Mouse (Mus musculus) embryo, embryonic 9.5 days (tissue): Measurements from ENCODE around the gene Mipol1.

ENCODE experiments used
- DNase-seq: peaks from one replicate; pipeline ENCODE4 v3.0.0-alpha.2; 2017; ENCODE audit errors: extremely low spot score

The Mipol1 gene

DNA sequence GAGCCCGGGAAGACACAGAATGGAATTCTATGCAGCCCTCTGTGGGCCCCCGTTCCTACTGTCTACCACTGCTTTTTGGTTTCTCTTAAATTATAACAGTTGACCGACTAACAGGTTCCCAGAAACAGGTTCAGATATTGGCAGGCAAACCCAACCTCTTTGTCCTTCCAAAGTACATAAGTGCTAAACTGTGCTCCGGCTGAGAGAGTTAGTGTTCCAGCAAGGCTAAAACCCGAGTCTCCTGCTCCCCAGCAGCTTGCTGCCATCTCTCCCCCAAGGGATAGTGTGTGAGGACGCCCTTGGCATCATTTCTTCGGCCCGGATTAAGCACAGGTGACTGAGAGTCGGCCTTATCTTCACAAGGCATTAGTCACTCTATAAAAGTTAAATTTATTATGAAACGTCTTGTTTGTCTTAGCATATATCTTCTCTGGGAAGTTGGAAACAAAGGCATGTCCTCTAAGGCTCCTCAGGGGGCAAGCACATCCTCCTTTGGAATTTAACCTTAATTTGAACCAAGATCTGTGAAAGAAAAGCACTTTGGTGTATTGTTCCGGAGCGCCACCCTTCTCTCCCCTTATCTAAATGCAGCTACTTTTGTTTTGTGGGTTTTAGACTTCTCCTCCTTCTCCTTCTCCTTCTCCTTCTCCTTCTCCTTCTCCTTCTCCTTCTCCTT is 285.6 kb downstream of the Mipol1 start:
- DNase-seq: no peak

DNA sequence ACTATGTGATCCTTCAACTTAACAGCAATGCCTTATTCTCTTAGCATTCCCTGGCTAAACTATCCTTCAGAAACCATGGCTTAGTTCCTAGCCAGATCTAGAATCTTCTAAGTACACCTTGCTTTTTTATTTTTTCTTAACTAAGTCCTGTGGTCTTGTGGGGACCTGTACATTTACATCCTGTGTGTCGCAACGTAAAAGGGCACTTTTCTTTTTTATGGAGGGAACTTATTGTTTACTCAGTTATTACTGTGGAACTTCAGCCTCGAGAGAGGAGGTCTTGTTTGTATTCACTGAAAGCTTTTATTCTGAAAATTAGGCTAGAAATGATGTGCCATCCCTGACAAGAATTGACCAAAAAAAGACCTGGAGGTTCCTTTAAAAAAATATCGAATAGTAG is 298.1 kb downstream of the Mipol1 start:
- DNase-seq: no peak

- no peak for DNase-seq
Measured at GRCm38 (mm10) chr12:57530474-57530873, 300.2 kb downstream of the Mipol1 start.

DNA sequence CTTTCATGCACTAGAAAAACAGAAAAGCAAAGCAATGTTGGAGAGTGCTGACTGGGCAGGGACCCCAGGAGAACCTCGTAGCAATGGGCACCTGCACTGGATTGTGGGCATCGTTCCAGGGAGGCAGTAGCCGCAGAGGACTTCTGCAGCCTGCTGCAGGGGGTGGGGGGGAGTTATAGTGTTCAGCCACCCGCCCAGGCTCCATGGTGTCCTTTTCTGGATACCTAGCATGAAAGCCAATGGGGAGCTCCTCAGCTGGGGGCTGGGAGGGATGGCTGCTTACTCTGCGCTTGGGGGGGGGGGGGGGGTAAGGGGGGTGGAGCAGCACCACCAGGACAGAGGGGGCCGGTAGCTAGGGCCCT is 304.3 kb downstream of the Mipol1 start:
- no peak for DNase-seq

- DNase-seq: peak; percentile 57
Measured at GRCm38 (mm10) chr12:57534879-57535611, 304.8 kb downstream of the Mipol1 start.

DNA sequence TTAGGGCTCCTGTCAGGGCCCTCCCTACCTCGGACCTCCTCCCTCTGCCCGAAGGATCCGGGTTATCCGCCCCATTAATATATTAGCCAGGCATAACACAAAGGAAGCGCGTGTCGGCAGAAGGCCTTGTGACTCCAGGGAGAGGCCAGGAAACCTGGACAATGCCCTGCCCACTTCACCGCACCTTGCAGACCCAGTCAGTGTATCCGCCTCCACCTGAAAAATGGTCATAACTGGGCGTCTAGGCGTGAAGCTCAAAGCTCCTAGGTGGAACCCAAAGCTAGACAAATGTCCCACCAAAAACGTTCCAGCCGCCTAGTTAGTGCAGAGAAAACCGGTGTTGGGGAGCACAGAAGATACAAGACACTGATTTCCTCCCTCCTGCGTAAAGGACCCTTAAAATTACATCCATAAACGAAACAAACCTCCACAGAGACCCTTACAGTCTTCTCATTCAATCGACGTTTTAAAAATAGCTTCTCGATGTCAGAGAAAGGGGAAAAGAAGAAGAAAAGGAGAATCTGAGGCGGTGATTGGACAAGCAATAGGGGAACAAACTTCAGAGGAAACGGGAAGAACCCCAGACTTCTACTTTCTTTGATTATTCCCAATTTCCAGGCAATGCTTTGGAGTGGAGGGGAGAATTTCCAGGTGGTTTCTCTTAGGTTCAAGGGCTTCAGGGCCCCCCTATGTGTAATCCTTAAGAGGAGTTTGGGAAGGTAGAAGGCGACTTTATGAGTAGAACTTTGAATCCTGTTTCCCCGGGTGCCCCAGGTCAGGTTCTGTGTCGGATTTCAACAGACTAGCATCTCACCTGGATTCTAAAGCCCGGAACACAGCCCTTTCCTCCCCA is 306.1 kb downstream of the Mipol1 start:
- no peak for DNase-seq

- DNase-seq: no peak
Measured at GRCm38 (mm10) chr12:57536909-57537670, 306.9 kb downstream of the Mipol1 start.

- no peak for DNase-seq
Measured at GRCm38 (mm10) chr12:57537791-57538587, 307.8 kb downstream of the Mipol1 start.

DNA sequence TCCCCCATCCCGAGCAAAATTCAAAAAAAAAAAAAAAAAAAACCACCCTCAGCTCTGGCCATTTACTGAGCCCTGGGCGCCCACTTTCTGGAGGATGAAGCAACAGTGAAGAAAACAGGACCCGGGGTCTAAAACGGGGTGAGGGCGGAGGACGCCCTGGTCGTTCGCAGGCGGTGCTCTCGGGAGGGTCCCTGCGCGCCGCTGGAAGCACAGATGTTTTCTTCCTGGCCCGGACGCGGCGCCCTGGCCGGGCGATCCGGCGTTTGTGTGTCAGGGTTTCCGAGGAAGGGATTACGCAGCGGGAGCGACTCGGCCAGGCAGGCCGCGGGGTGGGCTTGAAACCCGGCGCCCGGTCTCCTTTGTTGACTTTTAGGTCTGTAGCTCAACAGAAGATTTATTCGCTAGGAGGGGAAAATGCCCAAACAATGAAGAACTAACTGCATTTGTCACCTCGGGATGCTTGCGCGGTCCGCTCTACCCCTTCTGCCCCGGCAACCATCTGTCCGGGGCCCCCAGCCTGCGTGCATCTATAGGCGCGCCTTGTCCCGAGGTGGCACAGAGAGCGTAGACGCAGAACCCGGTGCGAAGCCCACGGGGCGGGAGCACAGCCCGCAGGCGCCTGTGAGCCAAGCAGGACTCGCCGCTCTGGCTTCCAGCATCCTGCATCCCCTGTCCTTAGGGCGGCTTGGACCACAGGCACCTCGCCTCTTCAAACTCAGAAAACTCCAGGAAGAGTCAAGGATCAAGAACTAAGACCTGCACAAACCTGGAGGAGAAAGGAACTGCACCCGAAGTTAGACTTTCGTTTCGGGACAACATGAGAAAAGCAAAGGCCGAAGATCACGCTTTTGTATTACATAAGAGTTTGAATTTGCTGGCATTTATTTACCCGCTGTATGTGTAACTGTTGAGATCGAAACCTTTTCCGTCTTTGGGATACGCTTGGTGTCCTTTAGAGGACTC is 308.6 kb downstream of the Mipol1 start:
- DNase-seq: peak; percentile 78

GRCm38 (mm10) chr12:57539551-57539985 is 309.3 kb downstream of the Mipol1 start:
- DNase-seq: no peak

- no peak for DNase-seq
Measured at GRCm38 (mm10) chr12:57541118-57541517, 310.9 kb downstream of the Mipol1 start.

GRCm38 (mm10) chr12:57541931-57542745 is 311.9 kb downstream of the Mipol1 start:
- peak; percentile 71 for DNase-seq

GRCm38 (mm10) chr12:57542746-57543626 is 312.8 kb downstream of the Mipol1 start:
- DNase-seq: no peak

DNA sequence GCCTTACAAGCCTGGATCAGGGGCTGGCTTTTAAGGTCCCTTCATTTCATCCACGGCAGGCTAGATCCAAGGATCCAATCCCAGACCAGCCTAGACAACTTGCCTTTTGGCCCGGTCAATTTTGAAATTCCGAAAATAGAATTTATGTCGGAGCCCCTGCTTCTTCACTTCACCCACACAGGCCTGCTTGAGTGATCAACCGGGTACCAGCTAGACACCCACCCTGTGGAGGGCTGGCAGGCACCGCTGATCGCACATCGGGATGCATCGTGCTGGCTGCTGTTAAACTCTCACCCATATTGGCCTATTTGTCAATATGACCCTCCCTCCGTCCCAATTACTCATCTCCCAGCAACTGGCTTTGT is 313.4 kb downstream of the Mipol1 start:
- no peak for DNase-seq

- peak; percentile 74 for DNase-seq
Measured at GRCm38 (mm10) chr12:57544641-57545370, 314.6 kb downstream of the Mipol1 start.

DNA sequence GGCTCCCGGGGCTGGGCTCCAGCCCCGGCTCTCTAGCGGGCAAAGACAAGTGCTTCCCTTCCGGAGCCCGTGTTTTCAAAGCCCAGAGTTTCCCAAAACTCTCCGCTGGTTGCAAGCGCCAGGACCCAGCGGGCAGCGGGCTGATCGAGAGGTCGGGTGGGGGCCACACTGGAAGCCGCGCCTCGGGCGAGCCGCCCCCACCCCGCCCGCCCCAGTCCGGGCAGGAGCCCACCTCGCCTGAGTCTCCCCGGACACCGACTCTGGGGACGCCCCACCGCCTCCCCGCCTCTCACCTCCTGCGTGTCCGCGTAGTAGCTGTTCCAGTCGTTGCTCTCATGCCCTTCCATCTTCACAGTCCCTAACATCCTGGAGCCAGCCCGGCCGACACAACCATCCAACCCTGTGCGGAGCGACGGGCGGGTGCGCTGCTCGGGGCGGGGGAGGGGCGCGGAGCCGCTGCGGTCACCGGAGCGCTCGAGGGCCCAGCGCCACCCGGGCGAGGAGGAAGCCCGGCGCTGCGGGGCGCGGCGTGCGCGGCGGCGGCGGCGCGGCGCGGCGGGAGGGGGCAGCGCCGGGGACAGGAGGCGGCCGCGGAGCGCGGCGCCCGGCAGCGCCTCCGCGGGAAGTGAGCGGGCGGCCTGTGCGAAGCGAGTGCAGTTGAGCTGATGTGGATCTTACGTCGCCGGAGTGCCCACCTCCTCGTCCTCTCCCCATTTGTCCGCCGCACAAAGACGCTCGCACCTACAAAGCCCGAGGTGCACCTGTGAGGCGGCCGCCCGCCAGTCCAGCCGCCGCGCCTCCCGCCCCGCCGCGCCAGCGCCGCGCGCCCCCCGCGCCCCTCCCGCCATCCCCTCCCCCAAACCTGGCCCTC is 315.4 kb downstream of the Mipol1 start:
- DNase-seq: peak; percentile 63
